Mouse (Mus musculus) ES-Bruce4 (cell line): ENCODE data around the gene Rae1.

ENCODE experiments used
- CTCF ChIP-seq: IDR thresholded peaks from one replicate; pipeline ENCODE4 v1.8.1; 2011; ENCODE audit warnings: low read depth, low read length
- EP300 ChIP-seq: IDR thresholded peaks from 2 replicates; pipeline ENCODE4 v1.6.1; 2011; ENCODE audit warnings: low read depth, low read length; ENCODE audit not compliant: insufficient read depth
- POLR2A ChIP-seq: IDR thresholded peaks from one replicate; pipeline ENCODE4 v1.8.1; 2011; ENCODE audit warnings: low read length; ENCODE audit not compliant: insufficient read depth

GRCm38 (mm10) chr2:173019790-173020189 lies 19.9 kb downstream of the Rae1 start:
- TF ChIP-seq POLR2A, result no peak
- TF ChIP-seq CTCF, result no peak
- TF ChIP-seq EP300, result peak; percentile 65
